Mouse (Mus musculus) testis, adult 2 months (tissue): ENCODE results near the gene Zfp36. TPM values are rescaled to one million over a fixed set of nuclear protein-coding genes. Genes with fewer than 3 reads are reported as not detected.
A peak's percentile ranks its signal among the peaks of the same experiment; 100 is the strongest.

Source experiments
- H3K27ac ChIP-seq: fragments of 200-500 bp; 2 replicates; pipeline ENCODE4 v1.5.1; 2012; ENCODE audit warnings: low read depth, low read length; ENCODE audit not compliant: control insufficient read depth, insufficient read depth
- H3K27me3 ChIP-seq: fragments of 200-500 bp; 2 replicates; pipeline ENCODE4 v1.6.1; 2012; ENCODE audit warnings: mild to moderate bottlenecking, low read length, moderate library complexity; ENCODE audit not compliant: control insufficient read depth, insufficient read depth
- H3K36me3 ChIP-seq: fragments of 200-500 bp; 2 replicates; pipeline ENCODE4 v1.6.1; 2012; ENCODE audit warnings: mild to moderate bottlenecking, low read length; ENCODE audit not compliant: control insufficient read depth, insufficient read depth
- H3K4me1 ChIP-seq: fragments of 200-500 bp; 2 replicates; pipeline ENCODE4 v1.6.1; 2012; ENCODE audit warnings: low read length; ENCODE audit not compliant: control insufficient read depth, insufficient read depth
- H3K4me3 ChIP-seq: fragments of 200-500 bp; 2 replicates; pipeline ENCODE4 v1.5.1; 2012; ENCODE audit warnings: low read depth, mild to moderate bottlenecking, low read length, moderate library complexity, mixed read lengths; ENCODE audit not compliant: control insufficient read depth
- CTCF ChIP-seq: fragments of 200-500 bp; IDR thresholded peaks from 2 replicates; pipeline ENCODE4 v1.5.1; 2012; ENCODE audit warnings: low read depth, mild to moderate bottlenecking, inconsistent platforms, low read length, moderate library complexity; ENCODE audit not compliant: control insufficient read depth, insufficient read depth, insufficient replicate concordance
- POLR2A ChIP-seq: fragments of 200-500 bp; IDR thresholded peaks from 2 replicates; pipeline ENCODE4 v1.6.1; 2012; ENCODE audit warnings: low read depth, mild to moderate bottlenecking, inconsistent platforms, low read length, moderate library complexity; ENCODE audit not compliant: control insufficient read depth
- polyA plus RNA-seq: library from polyadenylated mRNA; depleted of rRNA; stranded (reverse); fragments of >200 nt; gene quantifications from 2 replicates; pipeline ENCODE4 v1.2.3, GENCODE M21; 2012; rRNA removed

The Zfp36 gene
- polyA plus RNA-seq, result 3.8 and 4.9 TPM in 2 replicates

DNA sequence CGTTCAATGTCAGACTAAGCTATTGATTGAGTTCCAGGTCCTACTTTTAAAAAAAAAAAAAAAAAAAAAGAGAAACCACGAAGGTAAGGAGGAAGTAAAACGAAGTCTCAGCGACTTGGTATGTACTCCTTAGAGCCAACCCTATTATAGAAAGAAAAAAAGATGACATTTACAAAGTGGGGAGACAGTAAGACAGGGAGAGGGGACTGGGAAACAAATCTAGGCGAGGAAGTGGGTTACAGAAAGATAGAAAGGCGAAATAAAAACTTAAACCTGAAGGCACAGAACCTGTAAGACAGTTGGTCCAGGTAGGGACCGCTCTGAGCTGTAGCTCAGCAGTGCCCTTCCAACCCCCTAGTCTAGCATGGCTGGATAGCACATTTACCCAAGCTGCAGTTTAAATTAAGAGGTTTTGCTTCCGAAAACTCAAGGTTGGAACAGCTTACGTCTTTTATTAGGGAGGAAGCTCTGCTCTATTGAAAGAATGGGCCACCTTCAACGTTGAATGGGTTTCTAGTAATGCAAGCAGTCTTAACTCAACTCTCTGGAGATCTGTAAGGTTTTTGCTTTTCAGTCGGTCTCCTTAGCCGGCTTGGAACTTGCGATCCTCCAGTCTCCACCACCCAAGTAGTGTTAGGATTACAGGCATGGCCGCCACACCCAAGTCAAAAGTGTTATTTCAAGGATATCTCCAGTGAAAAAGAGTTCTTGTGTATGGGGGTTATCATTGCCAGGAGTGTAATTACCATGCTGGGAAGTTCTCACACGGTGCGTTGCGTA, at the start of gene Zfp36:
Gene Zfp36, minus strand, starts transcription at position 17 of the 780 bp plus-strand sequence.
- peaks cover 48% of the 10 kb centered on the region for H3K4me1 ChIP-seq
- TF ChIP-seq CTCF (no peak), POLR2A (no peak)
- no peaks in the 10 kb centered on the region for H3K36me3 ChIP-seq
- no peaks in the 10 kb centered on the region for H3K27me3 ChIP-seq
- peak within 1 kb of the TSS; percentile 91 for H3K27ac ChIP-seq
- peak within 1 kb of the TSS; percentile 86 for H3K4me3 ChIP-seq

DNA sequence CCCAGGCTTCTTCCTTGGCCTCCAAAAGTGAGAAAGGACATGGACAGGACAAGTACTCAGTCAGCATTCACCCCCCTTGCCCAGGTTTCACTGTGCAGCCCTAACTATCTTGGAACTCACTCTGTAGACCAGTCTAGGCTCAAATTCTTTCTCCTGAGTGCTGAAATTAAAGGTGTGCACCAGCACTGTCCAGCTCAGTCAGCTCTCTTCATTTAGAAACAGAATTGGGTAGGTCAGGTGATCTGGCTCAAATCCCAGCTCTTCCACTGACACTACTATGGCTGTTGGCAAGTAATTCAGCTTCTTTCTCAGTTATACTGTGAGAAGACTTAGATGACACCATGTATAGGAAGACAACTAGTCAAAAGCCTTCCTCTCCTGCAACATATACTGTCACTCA, 47.7 kb upstream of the Zfp36 start:
- H3K4me1 ChIP-seq, result peaks cover 2% of the 10 kb centered on the region; the same call in 1 of the 2 replicates
- H3K27me3 ChIP-seq, result no peaks in the 10 kb centered on the region
- H3K27ac ChIP-seq, result no peak overlapping the region
- peaks cover 3% of the 10 kb centered on the region; the same call in 1 of the 2 replicates for H3K36me3 ChIP-seq
- no peak overlapping the region for H3K4me3 ChIP-seq
- TF ChIP-seq CTCF (no peak), POLR2A (no peak)

DNA sequence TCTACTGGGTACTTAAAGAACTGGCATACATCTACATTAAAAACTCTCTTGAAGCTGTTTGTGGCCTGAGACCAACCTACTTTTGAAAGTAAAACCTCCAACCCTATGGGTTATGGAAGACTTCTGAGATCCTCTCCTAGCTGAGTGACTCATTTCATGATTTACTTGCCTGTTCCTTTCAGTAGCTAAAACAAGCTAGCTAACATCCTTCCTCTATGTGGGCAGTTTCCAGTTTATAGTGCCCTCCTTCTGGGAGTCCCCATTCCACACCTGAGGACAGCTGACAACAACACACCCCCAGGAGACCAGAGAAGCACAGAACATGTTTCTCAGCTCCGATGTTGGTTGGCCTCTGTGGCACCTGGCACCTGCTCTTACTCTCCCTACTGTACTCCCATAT, 43.0 kb upstream of the Zfp36 start:
- Histone ChIP-seq H3K27me3 (no peaks in the 10 kb centered on the region), H3K4me3 (no peak overlapping the region), H3K36me3 (peaks cover 3% of the 10 kb centered on the region), H3K4me1 (peaks cover 2% of the 10 kb centered on the region; the same call in 1 of the 2 replicates), H3K27ac (no peak overlapping the region)
- no peak for TF ChIP-seq POLR2A
- TF ChIP-seq CTCF, result no peak

DNA sequence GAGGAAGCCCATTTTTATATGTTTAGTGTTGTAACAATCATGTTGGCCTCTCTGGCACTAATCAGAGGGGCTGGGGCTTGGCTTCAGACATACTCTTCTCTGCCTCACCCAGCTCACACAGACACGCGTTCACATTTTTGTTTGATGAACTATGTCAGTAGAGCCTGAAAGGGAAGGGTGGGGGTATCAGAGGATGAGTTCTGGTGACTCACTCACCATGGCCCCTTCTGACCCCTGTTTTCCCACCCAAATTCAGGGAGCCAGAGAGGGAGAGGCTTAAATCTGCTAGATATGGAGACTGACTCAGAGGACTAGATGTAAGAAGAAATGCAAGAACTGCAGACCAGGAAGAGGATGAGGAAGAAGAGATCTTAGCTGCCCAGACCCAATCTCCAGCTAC, 39.4 kb upstream of the Zfp36 start:
- no peak overlapping the region for H3K4me3 ChIP-seq
- TF ChIP-seq CTCF (no peak), POLR2A (no peak)
- peaks cover 4% of the 10 kb centered on the region for H3K36me3 ChIP-seq
- H3K4me1 ChIP-seq, result peaks cover 2% of the 10 kb centered on the region; the same call in 1 of the 2 replicates
- no peak overlapping the region for H3K27ac ChIP-seq
- H3K27me3 ChIP-seq, result no peaks in the 10 kb centered on the region

DNA sequence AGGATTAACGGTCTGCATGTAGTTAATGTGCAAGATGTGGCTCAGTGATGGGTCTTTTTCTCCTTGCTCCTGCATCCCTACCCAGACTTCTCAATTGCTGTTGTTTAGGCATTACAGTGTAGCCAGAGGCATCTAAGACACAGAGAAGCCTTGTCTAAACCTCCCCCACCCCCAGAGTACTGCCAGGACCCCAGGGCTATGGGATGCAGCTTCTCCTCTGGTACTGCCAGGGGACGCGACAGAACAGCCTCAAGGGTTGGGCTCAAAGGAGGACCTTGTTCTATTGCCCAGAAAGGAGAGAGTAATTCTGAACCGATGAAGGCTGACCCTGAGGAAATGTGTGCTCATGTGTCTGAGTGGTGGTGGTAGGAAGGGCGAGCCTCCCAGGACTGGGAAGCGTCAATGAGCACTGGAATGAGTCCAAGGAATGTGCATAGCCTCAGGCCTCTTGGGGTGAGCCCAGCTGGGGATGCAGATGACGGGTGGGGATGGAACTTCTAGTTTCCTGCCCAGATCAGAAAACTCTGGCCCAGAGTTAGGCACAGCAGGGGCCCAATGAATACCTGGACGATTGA, 38.1 kb upstream of the Zfp36 start:
- no peak overlapping the region for H3K4me3 ChIP-seq
- no peaks in the 10 kb centered on the region for H3K27me3 ChIP-seq
- H3K36me3 ChIP-seq, result peaks cover 7% of the 10 kb centered on the region
- TF ChIP-seq POLR2A (no peak), CTCF (no peak)
- no peaks in the 10 kb centered on the region for H3K4me1 ChIP-seq
- H3K27ac ChIP-seq, result peak overlapping the region; percentile 71

DNA sequence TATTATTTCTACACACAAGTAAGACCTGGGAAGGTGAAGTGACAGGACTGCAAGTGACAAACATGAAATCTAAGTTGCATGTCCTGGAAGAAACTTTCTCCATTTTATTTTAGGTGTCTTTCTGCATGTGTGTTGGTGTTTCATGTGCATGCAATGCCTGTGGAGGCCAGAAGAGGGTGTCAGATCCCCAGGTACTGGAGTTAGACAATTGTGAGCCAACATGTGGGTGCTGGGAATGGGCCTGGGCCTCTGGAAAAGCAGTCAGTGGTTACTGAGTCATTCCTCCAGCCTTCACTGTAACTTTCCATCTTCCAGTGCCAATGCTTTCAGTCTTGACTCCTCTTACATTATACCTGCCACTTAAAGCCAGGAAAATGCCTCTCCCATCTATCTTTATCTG, 37.3 kb upstream of the Zfp36 start:
- no peaks in the 10 kb centered on the region for H3K27me3 ChIP-seq
- 0 out of 2 replicates have a peak overlapping the region, but pooled peaks have one; percentile 25 for H3K27ac ChIP-seq
- no peak overlapping the region for H3K4me3 ChIP-seq
- peaks cover 7% of the 10 kb centered on the region for H3K36me3 ChIP-seq
- no peaks in the 10 kb centered on the region for H3K4me1 ChIP-seq
- no peak for TF ChIP-seq CTCF
- no peak for TF ChIP-seq POLR2A

DNA sequence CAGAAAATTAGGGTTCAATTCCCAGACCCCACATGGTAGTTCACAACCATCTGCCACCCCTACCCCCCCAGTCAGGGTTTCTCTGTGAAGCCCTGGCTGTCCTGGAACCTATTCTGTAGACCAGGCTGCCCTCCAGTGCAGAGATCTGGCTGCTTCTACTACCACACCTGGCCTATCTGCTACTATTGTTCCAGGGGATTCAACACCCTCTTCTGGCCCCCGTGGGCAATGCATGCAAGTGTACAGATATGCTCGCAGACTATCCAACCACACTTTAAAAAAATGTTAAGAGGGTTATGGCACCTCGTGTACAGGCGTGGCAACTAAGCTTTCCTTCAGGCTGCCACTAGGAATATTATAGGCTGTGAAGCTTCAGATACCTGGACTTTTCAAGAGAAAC, 32.8 kb upstream of the Zfp36 start:
- peaks cover 8% of the 10 kb centered on the region for H3K36me3 ChIP-seq
- TF ChIP-seq POLR2A, result no peak
- TF ChIP-seq CTCF, result no peak
- H3K27me3 ChIP-seq, result no peaks in the 10 kb centered on the region
- no peaks in the 10 kb centered on the region; the same call in 1 of the 2 replicates for H3K4me1 ChIP-seq
- no peak overlapping the region for H3K4me3 ChIP-seq
- no peak overlapping the region for H3K27ac ChIP-seq
